Mouse (Mus musculus) erythroblast, adult 5-6 weeks (primary cell): ENCODE results near the gene S1pr5. TPM values are rescaled to one million over a fixed set of nuclear protein-coding genes. Genes with fewer than 3 reads are reported as not detected.
"Not testable (repeated sequence)": the region's sequence is repeated elsewhere in the genome, so short reads cannot be mapped to it uniquely, and the experiment has no call there.

Experiments used
- ATAC-seq: replicated peaks from 2 replicates; pipeline ENCODE4 v1.8.0; 2016; ENCODE audit warnings: moderate number of reproducible peaks, mild to moderate bottlenecking, moderate TSS enrichment, inconsistent platforms; ENCODE audit not compliant: poor library complexity, low FRiP score, severe bottlenecking
- total RNA-seq, 2 experiments: library from RNA; stranded (forward) in 1 of 2; stranded (reverse) in 1 of 2; fragments of 150-400 nt in 1 of 2; fragments of 200-764, 138-1000 nt in 1 of 2; gene quantifications; 2 replicates each; pipeline versions ENCODE4 v1.2.3 to v1.2.4; 2015 to 2017; ENCODE audit warnings: low replicate concordance in 2 of 2

The S1pr5 gene
- total RNA-seq, 2 experiments from 2014 or later, result 1.1 to 1.7 TPM

- ATAC-seq, result peak; percentile 51; the same call in 1 of the 2 replicates
Measured at GRCm38 (mm10) chr9:21213617-21214190, 34.5 kb downstream of the S1pr5 start.

DNA sequence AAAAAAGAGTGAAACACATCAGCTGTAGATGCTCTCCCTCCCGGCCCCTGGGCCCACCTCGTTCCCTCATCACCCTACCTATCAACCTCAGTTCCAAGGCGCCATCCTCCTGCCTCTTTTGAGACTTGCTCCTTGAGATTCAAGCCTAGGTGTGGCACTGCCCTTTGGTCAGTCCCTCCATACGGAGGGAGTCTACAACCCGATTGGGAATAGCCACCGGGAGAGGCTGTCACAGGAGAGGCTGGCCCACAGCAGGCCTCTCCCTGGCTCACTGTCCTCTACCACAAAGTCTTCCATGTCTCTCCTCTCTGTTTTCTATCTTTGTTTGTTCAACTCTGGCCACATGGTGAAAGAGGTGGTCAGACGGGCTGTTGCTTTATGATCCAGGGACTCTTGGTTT, 36.6 kb downstream of the S1pr5 start:
- no peak for ATAC-seq

GRCm38 (mm10) chr9:21210821-21211220, 37.4 kb downstream of the S1pr5 start:
- ATAC-seq, result no peak

DNA sequence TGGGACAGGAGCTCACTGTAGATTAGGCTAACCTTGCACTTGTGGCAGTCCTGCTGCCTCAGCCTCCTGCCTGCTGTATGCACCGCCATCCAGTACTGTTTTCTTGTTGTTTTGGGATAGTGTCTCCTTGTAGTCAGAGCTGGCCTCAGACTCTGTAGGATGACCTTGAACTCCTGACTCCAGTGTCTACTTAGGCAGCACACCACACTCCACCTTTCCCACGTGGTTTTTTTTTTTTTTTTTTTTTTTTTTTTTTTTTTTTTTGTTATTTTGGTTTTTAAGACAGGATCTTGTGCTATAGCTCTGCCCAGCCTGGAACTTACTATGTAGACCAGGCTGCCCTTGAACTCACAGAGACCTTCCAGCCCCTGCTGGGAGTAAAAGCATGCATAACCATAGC, 39.6 kb downstream of the S1pr5 start:
- ATAC-seq, result no peak

- ATAC-seq, result no peak
Measured at GRCm38 (mm10) chr9:21206848-21207247, 41.4 kb downstream of the S1pr5 start.

DNA sequence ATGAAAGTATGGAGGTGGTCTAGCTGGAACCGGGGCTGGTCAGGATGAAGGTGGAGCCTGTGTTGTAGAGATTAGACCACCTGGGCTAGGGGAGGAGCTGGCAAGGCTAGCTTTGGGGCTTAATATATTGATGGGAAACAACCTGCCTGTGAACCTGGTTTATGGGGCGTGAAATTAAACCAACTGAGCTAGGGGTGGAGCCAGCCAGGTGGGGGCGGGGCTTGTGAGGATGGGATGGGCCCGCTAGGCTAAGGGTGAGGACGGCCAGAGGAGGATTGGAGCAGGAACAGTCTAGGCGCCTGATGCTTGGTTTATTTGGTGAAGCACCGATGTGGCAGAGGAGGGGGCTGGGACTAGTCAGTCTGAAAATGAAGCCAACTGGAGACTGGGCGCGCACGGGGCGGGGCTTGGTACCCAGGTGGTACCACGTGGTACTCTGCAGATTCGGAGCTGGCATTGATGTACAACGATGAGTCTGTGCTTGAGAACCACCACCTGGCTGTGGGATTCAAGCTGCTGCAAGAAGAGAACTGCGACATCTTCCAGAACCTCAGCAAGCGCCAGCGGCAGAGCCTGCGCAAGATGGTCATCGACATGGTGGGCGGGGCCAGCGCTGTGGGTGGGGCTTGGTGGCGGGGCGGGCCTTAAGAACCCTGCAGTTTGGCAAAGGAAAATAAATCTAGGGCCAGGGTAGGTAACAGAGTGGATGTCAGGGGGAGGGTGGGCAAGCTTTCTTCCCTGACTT, 43.5 kb downstream of the S1pr5 start:
- no peak for ATAC-seq

- ATAC-seq, result no peak
Measured at GRCm38 (mm10) chr9:21204156-21204527, 44.1 kb downstream of the S1pr5 start.

DNA sequence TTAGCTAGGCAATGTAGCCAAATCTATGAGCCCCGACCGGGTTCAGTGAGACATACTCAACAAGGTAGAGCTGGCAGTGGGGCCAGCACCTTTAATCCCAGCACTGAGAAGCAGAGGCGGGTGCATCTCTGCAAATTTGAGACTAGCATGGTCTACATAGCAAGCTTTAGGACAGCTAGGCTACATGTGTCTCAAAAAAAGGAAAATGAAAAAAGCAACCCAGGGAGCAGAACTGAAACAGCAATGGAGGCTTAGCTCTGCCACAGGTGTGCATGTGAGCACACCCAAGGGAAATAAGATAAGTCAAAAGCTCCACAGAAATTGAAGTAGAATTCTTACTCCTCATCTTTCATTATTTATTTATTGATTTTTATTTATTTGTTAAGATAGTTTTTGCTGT, 49.3 kb downstream of the S1pr5 start:
- no peak for ATAC-seq

GRCm38 (mm10) chr9:21197981-21198380, 50.3 kb downstream of the S1pr5 start:
- no peak for ATAC-seq

GRCm38 (mm10) chr9:21196521-21197433, 51.5 kb downstream of the S1pr5 start:
- no peak for ATAC-seq

DNA sequence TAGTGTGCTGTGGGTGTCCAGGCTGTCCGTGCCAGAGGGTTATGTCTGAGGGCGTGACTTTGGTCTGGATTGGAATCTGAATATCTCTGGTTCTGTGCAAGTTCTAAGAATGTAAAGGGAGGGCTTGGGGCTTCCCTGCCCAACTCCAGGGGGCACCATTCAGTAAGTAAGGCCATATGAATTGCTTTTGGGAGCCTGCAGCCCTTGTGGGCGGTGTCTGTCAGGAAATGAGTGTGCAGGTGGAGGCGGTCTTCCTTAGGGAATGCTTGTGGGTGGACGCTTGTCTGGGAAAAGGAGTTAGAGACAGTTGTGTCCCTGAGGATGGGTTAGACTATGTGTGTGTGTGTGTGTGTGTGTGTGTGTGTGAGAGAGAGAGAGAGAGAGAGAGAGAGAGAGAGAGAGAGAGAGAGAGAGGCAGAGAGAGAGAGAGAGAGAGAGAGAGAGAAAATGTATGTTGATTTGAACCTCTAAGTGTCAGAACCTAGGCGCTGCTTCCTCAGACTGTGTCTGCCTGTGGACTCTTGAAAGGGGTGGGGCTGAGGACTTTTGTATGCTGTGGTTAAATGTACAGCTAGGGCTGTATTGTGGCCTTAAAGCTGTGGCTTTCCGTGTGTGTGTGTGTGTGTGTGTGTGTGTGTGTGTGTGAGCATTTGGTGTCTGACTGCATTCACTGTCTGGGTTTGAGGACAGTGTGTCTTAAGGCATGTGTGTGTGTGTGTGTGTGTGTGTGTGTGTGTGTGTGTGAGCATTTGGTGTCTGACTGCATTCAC, 52.3 kb downstream of the S1pr5 start:
- not testable (repeated sequence) for ATAC-seq

GRCm38 (mm10) chr9:21194787-21195493, 53.3 kb downstream of the S1pr5 start:
- ATAC-seq, result no peak

GRCm38 (mm10) chr9:21193786-21194185, 54.5 kb downstream of the S1pr5 start:
- no peak for ATAC-seq

Other genes with a start within 250 kb of the S1pr5 start
- gene Mrpl4, start 245.7 kb downstream of the S1pr5 start, total RNA-seq (2015; ENCODE audit: low replicate concordance), result 7.9 and 19.0 TPM in 2 replicates
- 6.8 and 11.4 TPM in 2 replicates for gene Mrpl4, start 245.7 kb downstream of the S1pr5 start, total RNA-seq (2017; ENCODE audit: low replicate concordance)
- gene Icam1, start 232.5 kb downstream of the S1pr5 start, total RNA-seq (2015; ENCODE audit: low replicate concordance), result 0.84 and 1.2 TPM in 2 replicates
- gene Icam1, start 232.5 kb downstream of the S1pr5 start, total RNA-seq (2017; ENCODE audit: low replicate concordance), result 2.2 and 2.3 TPM in 2 replicates
- 39.2 and 40.8 TPM in 2 replicates for gene Icam4, start 219.1 kb downstream of the S1pr5 start, total RNA-seq (2015; ENCODE audit: low replicate concordance)
- 20.6 and 35.8 TPM in 2 replicates for gene Icam4, start 219.1 kb downstream of the S1pr5 start, total RNA-seq (2017; ENCODE audit: low replicate concordance)
- 0.58 TPM in 1 of 2 replicates, not detected in the other for gene Icam5, start 216.4 kb downstream of the S1pr5 start, total RNA-seq (2015; ENCODE audit: low replicate concordance)
- 4.7 and 5.4 TPM in 2 replicates for gene Icam5, start 216.4 kb downstream of the S1pr5 start, total RNA-seq (2017; ENCODE audit: low replicate concordance)
- gene Zglp1, start 181.3 kb downstream of the S1pr5 start, total RNA-seq (2015; ENCODE audit: low replicate concordance), result not detected in 2 replicates
- gene Zglp1, start 181.3 kb downstream of the S1pr5 start, total RNA-seq (2017; ENCODE audit: low replicate concordance), result not detected in 2 replicates
- gene Gm49373, start 175.3 kb downstream of the S1pr5 start, total RNA-seq (2015; ENCODE audit: low replicate concordance), result 2.3 TPM in 1 of 2 replicates, not detected in the other
- gene Gm49373, start 175.3 kb downstream of the S1pr5 start, total RNA-seq (2017; ENCODE audit: low replicate concordance), result not detected in 2 replicates
- gene Fdx1l, start 174.8 kb downstream of the S1pr5 start, total RNA-seq (2015; ENCODE audit: low replicate concordance), result 8.4 TPM in 1 of 2 replicates, not detected in the other
- 1.4 and 13.7 TPM in 2 replicates for gene Fdx1l, start 174.8 kb downstream of the S1pr5 start, total RNA-seq (2017; ENCODE audit: low replicate concordance)
- 19.4 and 20.9 TPM in 2 replicates for gene Gm38431, start 156.4 kb downstream of the S1pr5 start, total RNA-seq (2015; ENCODE audit: low replicate concordance)
- 1.8 and 3.6 TPM in 2 replicates for gene Gm38431, start 156.4 kb downstream of the S1pr5 start, total RNA-seq (2017; ENCODE audit: low replicate concordance)
- 4.0 and 11.7 TPM in 2 replicates for gene Raver1, start 156.4 kb downstream of the S1pr5 start, total RNA-seq (2015; ENCODE audit: low replicate concordance)
- 3.8 and 7.8 TPM in 2 replicates for gene Raver1, start 156.4 kb downstream of the S1pr5 start, total RNA-seq (2017; ENCODE audit: low replicate concordance)
- 2.7 and 4.2 TPM in 2 replicates for gene Tyk2, start 117.2 kb downstream of the S1pr5 start, total RNA-seq (2015; ENCODE audit: low replicate concordance)
- 3.3 and 5.3 TPM in 2 replicates for gene Tyk2, start 117.2 kb downstream of the S1pr5 start, total RNA-seq (2017; ENCODE audit: low replicate concordance)
- 21.9 and 29.8 TPM in 2 replicates for gene Cdc37, start 98.5 kb downstream of the S1pr5 start, total RNA-seq (2015; ENCODE audit: low replicate concordance)
- gene Cdc37, start 98.5 kb downstream of the S1pr5 start, total RNA-seq (2017; ENCODE audit: low replicate concordance), result 35.5 and 75.3 TPM in 2 replicates
- gene Pde4a, start 82.7 kb downstream of the S1pr5 start, total RNA-seq (2015; ENCODE audit: low replicate concordance), result 2.5 and 2.7 TPM in 2 replicates
- gene Pde4a, start 82.7 kb downstream of the S1pr5 start, total RNA-seq (2017; ENCODE audit: low replicate concordance), result 0.77 and 1.1 TPM in 2 replicates
- 4.6 and 6.9 TPM in 2 replicates for gene Keap1, start 9.1 kb downstream of the S1pr5 start, total RNA-seq (2015; ENCODE audit: low replicate concordance)
- gene Keap1, start 9.1 kb downstream of the S1pr5 start, total RNA-seq (2017; ENCODE audit: low replicate concordance), result 6.8 and 8.9 TPM in 2 replicates
- gene Atg4d, start 16.9 kb upstream of the S1pr5 start, total RNA-seq (2015; ENCODE audit: low replicate concordance), result 11.9 TPM in 2 replicates
- 31.9 and 59.8 TPM in 2 replicates for gene Atg4d, start 16.9 kb upstream of the S1pr5 start, total RNA-seq (2017; ENCODE audit: low replicate concordance)
- gene Kri1, start 39.5 kb upstream of the S1pr5 start, total RNA-seq (2015; ENCODE audit: low replicate concordance), result 14.0 and 26.7 TPM in 2 replicates
- 16.7 and 22.3 TPM in 2 replicates for gene Kri1, start 39.5 kb upstream of the S1pr5 start, total RNA-seq (2017; ENCODE audit: low replicate concordance)
- 29.4 and 40.1 TPM in 2 replicates for gene Cdkn2d, start 43.0 kb upstream of the S1pr5 start, total RNA-seq (2015; ENCODE audit: low replicate concordance)
- gene Cdkn2d, start 43.0 kb upstream of the S1pr5 start, total RNA-seq (2017; ENCODE audit: low replicate concordance), result 15.9 and 25.5 TPM in 2 replicates
- 0.58 TPM in 1 of 2 replicates, not detected in the other for gene Ap1m2, start 63.9 kb upstream of the S1pr5 start, total RNA-seq (2015; ENCODE audit: low replicate concordance)
- gene Ap1m2, start 63.9 kb upstream of the S1pr5 start, total RNA-seq (2017; ENCODE audit: low replicate concordance), result not detected in 2 replicates
- 10.6 and 17.1 TPM in 2 replicates for gene Slc44a2, start 72.3 kb upstream of the S1pr5 start, total RNA-seq (2015; ENCODE audit: low replicate concordance)
- 11.7 and 14.5 TPM in 2 replicates for gene Slc44a2, start 72.3 kb upstream of the S1pr5 start, total RNA-seq (2017; ENCODE audit: low replicate concordance)
- gene Ilf3, start 119.4 kb upstream of the S1pr5 start, total RNA-seq (2015; ENCODE audit: low replicate concordance), result 12.5 and 15.2 TPM in 2 replicates
- 14.2 and 16.5 TPM in 2 replicates for gene Ilf3, start 119.4 kb upstream of the S1pr5 start, total RNA-seq (2017; ENCODE audit: low replicate concordance)
- gene Qtrt1, start 163.4 kb upstream of the S1pr5 start, total RNA-seq (2015; ENCODE audit: low replicate concordance), result 1.7 and 8.8 TPM in 2 replicates
- 1.4 and 5.1 TPM in 2 replicates for gene Qtrt1, start 163.4 kb upstream of the S1pr5 start, total RNA-seq (2017; ENCODE audit: low replicate concordance)
- gene Dnm2, start 176.5 kb upstream of the S1pr5 start, total RNA-seq (2015; ENCODE audit: low replicate concordance), result 40.5 and 46.4 TPM in 2 replicates
- 72.2 and 100 TPM in 2 replicates for gene Dnm2, start 176.5 kb upstream of the S1pr5 start, total RNA-seq (2017; ENCODE audit: low replicate concordance)